Mouse (Mus musculus) CH12.LX (cell line): ENCODE results near the gene Fcor. TPM values are rescaled to one million over a fixed set of nuclear protein-coding genes. Genes with fewer than 3 reads are reported as not detected.

Experiments
- DNase-seq: peaks from one replicate; pipeline ENCODE4 v3.0.0-alpha.2; 2013; ENCODE audit errors: extremely low read depth
- H3K27ac ChIP-seq: 2 replicates; pipeline ENCODE4 v1.5.1; 2012; ENCODE audit warnings: low read depth, mild to moderate bottlenecking, control low read depth, moderate library complexity; ENCODE audit not compliant: insufficient read depth
- H3K27me3 ChIP-seq: replicated peaks from 2 replicates; pipeline ENCODE3; 2012; ENCODE audit warnings: inconsistent platforms
- H3K36me3 ChIP-seq, 2 experiments: replicated peaks in 1 of 2; 2 replicates each; pipeline versions ENCODE3 to v1.6.1; 2012; ENCODE audit warnings: inconsistent platforms in 1 of 2, low read length in 1 of 2, mild to moderate bottlenecking in 1 of 2, mixed read lengths in 1 of 2, moderate library complexity in 1 of 2; ENCODE audit not compliant: control insufficient read depth in 1 of 2, insufficient read depth in 1 of 2
- H3K4me1 ChIP-seq, 2 experiments: 2 replicates each; pipeline ENCODE4 v1.6.1; 2012; ENCODE audit warnings: inconsistent platforms in 1 of 2, moderate library complexity in 1 of 2; ENCODE audit not compliant: insufficient read depth in 2 of 2, control insufficient read depth in 1 of 2
- H3K4me2 ChIP-seq: 2 replicates; pipeline ENCODE4 v1.6.1; 2012; ENCODE audit warnings: low read depth, mild to moderate bottlenecking, control low read depth; ENCODE audit not compliant: poor library complexity, insufficient read depth, severe bottlenecking
- H3K4me3 ChIP-seq, 3 experiments: fragments of 150-350 bp in 1 of 3; sonication (generic) in 1 of 3; replicated peaks in 1 of 3; 2 replicates each; pipeline versions ENCODE3 to v1.5.1; 2011 to 2012; ENCODE audit warnings: low read depth in 2 of 3, low read length in 2 of 3, mild to moderate bottlenecking in 2 of 3, moderate library complexity in 2 of 3, control low read depth in 1 of 3, improper control_type of control experiment in 1 of 3, inconsistent platforms in 1 of 3, mixed read lengths in 1 of 3; ENCODE audit not compliant: poor library complexity in 1 of 3
- H3K79me2 ChIP-seq: replicated peaks from 2 replicates; pipeline ENCODE4 v1.6.1; 2012; ENCODE audit warnings: mild to moderate bottlenecking, moderate library complexity; ENCODE audit not compliant: control insufficient read depth, poor library complexity, insufficient read depth, severe bottlenecking; ENCODE audit errors: extremely low read depth
- H3K9ac ChIP-seq: 2 replicates; pipeline ENCODE4 v1.6.1; 2012; ENCODE audit warnings: low read depth, mild to moderate bottlenecking, control low read depth, moderate library complexity; ENCODE audit not compliant: insufficient read depth
- H3K9me3 ChIP-seq: replicated peaks from 2 replicates; pipeline ENCODE3; 2012; ENCODE audit warnings: low read length, inconsistent platforms, mixed read lengths
- BHLHE40 ChIP-seq: IDR thresholded peaks from 2 replicates; pipeline ENCODE4 v1.6.1; 2011; ENCODE audit warnings: mild to moderate bottlenecking, low read depth, low read length, improper control_type of control experiment
- CHD2 ChIP-seq: IDR thresholded peaks from 2 replicates; pipeline ENCODE4 v1.6.1; 2011; ENCODE audit warnings: low read length, improper control_type of control experiment
- CTCF ChIP-seq, 2 experiments: IDR thresholded peaks in 1 of 2; conservative IDR thresholded peaks in 1 of 2; 2 replicates each; pipeline ENCODE4 v1.5.1; 2011 to 2012; ENCODE audit warnings: low read depth in 2 of 2, low read length in 2 of 2, improper control_type of control experiment in 1 of 2, inconsistent platforms in 1 of 2, mild to moderate bottlenecking in 1 of 2, moderate library complexity in 1 of 2
- ELF1 ChIP-seq: IDR thresholded peaks from 2 replicates; pipeline ENCODE4 v1.6.1; 2014; ENCODE audit warnings: low read depth, mild to moderate bottlenecking, inconsistent platforms, low read length, improper control_type of control experiment
- EP300 ChIP-seq: IDR thresholded peaks from 2 replicates; pipeline ENCODE4 v1.6.1; 2011; ENCODE audit warnings: low read length, improper control_type of control experiment
- ETS1 ChIP-seq: conservative IDR thresholded peaks from 2 replicates; pipeline ENCODE4 v1.6.1; 2012; ENCODE audit warnings: low read depth, mild to moderate bottlenecking, inconsistent platforms, low read length, improper control_type of control experiment, moderate library complexity
- KAT2A ChIP-seq: IDR thresholded peaks from 2 replicates; pipeline ENCODE4 v1.6.1; 2012; ENCODE audit warnings: low read length, improper control_type of control experiment, inconsistent platforms; ENCODE audit not compliant: insufficient replicate concordance
- MAX ChIP-seq: IDR thresholded peaks from 2 replicates; pipeline ENCODE4 v1.6.1; 2011; ENCODE audit warnings: low read length, improper control_type of control experiment
- MAZ ChIP-seq: IDR thresholded peaks from 2 replicates; pipeline ENCODE4 v1.6.1; 2012; ENCODE audit warnings: low read depth, mild to moderate bottlenecking, inconsistent platforms, low read length, improper control_type of control experiment, moderate library complexity
- MEF2A ChIP-seq: IDR thresholded peaks from 2 replicates; pipeline ENCODE4 v1.6.1; 2014; ENCODE audit warnings: low read depth, mild to moderate bottlenecking, inconsistent platforms, low read length, improper control_type of control experiment, borderline replicate concordance
- MYC ChIP-seq: IDR thresholded peaks from 2 replicates; pipeline ENCODE4 v1.6.1; 2011; ENCODE audit warnings: low read depth, mild to moderate bottlenecking, improper control_type of control experiment, low read length
- PAX5 ChIP-seq: IDR thresholded peaks from 2 replicates; pipeline ENCODE4 v1.6.1; 2012; ENCODE audit warnings: low read length, inconsistent platforms, mixed read lengths
- POLR2A ChIP-seq: IDR thresholded peaks from 2 replicates; pipeline ENCODE4 v1.6.1; 2011; ENCODE audit warnings: low read depth, mild to moderate bottlenecking, improper control_type of control experiment, low read length
- RCOR1 ChIP-seq: conservative IDR thresholded peaks from 2 replicates; pipeline ENCODE4 v1.6.1; 2012; ENCODE audit warnings: low read depth, mild to moderate bottlenecking, inconsistent platforms, low read length, improper control_type of control experiment
- SIN3A ChIP-seq: IDR thresholded peaks from 2 replicates; pipeline ENCODE4 v1.6.1; 2012; ENCODE audit warnings: low read length, improper control_type of control experiment, inconsistent platforms
- SMC3 ChIP-seq: IDR thresholded peaks from 2 replicates; pipeline ENCODE4 v1.6.1; 2011; ENCODE audit warnings: low read depth, low read length, improper control_type of control experiment
- TCF12 ChIP-seq: IDR thresholded peaks from 2 replicates; pipeline ENCODE4 v1.6.1; 2014; ENCODE audit warnings: low read depth, mild to moderate bottlenecking, inconsistent platforms, low read length, improper control_type of control experiment
- ZC3H11A ChIP-seq: IDR thresholded peaks from 2 replicates; pipeline ENCODE4 v1.6.1; 2012; ENCODE audit warnings: low read depth, mild to moderate bottlenecking, inconsistent platforms, low read length, improper control_type of control experiment
- dilution Hi-C: fragments of 300-500 bp; cut with MboI; formaldehyde crosslinking; loops from 2 replicates; pipeline ENCODE4 v1.14.3; 2020; ENCODE audit warnings: low sequenced_read_pairs; ENCODE audit not compliant: extremely low pct_unique_long_range_greater_than_20kb, extremely low pct_ligation_motif_present
- in situ Hi-C: fragments of 300-500 bp; cut with MboI; formaldehyde crosslinking; loops from 3 replicates; pipeline ENCODE4 v1.14.3; 2019; ENCODE audit warnings: low sequenced_read_pairs, low pct_ligation_motif_present, low pct_unique_long_range_greater_than_20kb, mixed read lengths
- polyA plus RNA-seq: library from polyadenylated mRNA; unstranded; fragments of >175 nt; gene quantifications from 2 replicates; pipeline ENCODE4 v1.2.1, GENCODE M21; 2012; ENCODE audit warnings: low read depth; ENCODE audit not compliant: insufficient read length
- total RNA-seq, 2 experiments: library from RNA; depleted of rRNA; stranded (reverse); fragments of 300-350 nt in 1 of 2; fragments of >200 nt in 1 of 2; gene quantifications; 2 replicates each; pipeline ENCODE4 v1.2.3; 2012 to 2014

The Fcor gene
- total and polyA plus RNA-seq, 3 experiments = 0.63 TPM; not detected in 2

- no peak within 1 kb of the TSS for H3K27ac ChIP-seq
- no peaks in the 10 kb centered on the region for H3K27me3 ChIP-seq
- H3K4me1 ChIP-seq = peaks cover 15 to 35% of the 10 kb centered on the region in 2 experiments; a peak in 3 of 4 replicates
- no peaks in the 10 kb centered on the region for H3K9me3 ChIP-seq
- no peak within 1 kb of the TSS for H3K4me3 ChIP-seq
- dilution Hi-C loops (no loop called here), in situ Hi-C loops (no loop called here)
- no peaks in the 10 kb centered on the region for H3K79me2 ChIP-seq
- peak within 1 kb of the TSS; percentile 45 for H3K4me2 ChIP-seq
- H3K36me3 ChIP-seq = no peaks in the 10 kb centered on the region
- TF ChIP-seq TCF12 (no peak), SMC3 (no peak), BHLHE40 (no peak), CTCF (conservative IDR thresholded peaks at IDR 0.05 in 1 of 2, IDR thresholded peaks at IDR 0.05 in 1 of 2; ENCODE audit: low read depth in 2 of 2, low read length in 2 of 2) (no peak), RCOR1 (no peak), ELF1 (no peak), SIN3A (no peak), MYC (no peak), EP300 (no peak), POLR2A (no peak), ZC3H11A (no peak), MAZ (no peak), ETS1 (no peak), KAT2A (no peak), MAX (no peak), MEF2A (no peak), PAX5 (no peak)
- H3K9ac ChIP-seq = peak within 1 kb of the TSS; percentile 40
- DNase-seq = no peak
Measured at GRCm38 (mm10) chr8:3665507-3665906, 6.7 kb downstream of the Fcor start, which contains the start of gene Mcemp1. TSS of gene Mcemp1 (plus strand) at chr8:3665754.

GRCm38 (mm10) chr8:3664405-3664804 is 7.8 kb downstream of the Fcor start:
- H3K27ac ChIP-seq = no peak overlapping the region
- peak; percentile 58 for DNase-seq
- in situ Hi-C loops = no loop called here

More at GRCm38 (mm10) chr8:3664405-3664804, 7.8 kb downstream of the Fcor start:
- Histone ChIP-seq H3K79me2 (no peaks in the 10 kb centered on the region), H3K4me3 (no peak overlapping the region), H3K36me3 (no peaks in the 10 kb centered on the region), H3K4me2 (peak overlapping the region; percentile 45), H3K4me1 (peaks cover 15 to 42% of the 10 kb centered on the region in 2 experiments; a peak in 3 of 4 replicates), H3K9me3 (no peaks in the 10 kb centered on the region), H3K27me3 (no peaks in the 10 kb centered on the region), H3K9ac (peak overlapping the region; percentile 40; the same call in 1 of the 2 replicates)
- TF ChIP-seq CHD2 (0 out of 2 replicates have a peak, but pooled peaks have one; percentile 23), MYC (no peak), TCF12 (no peak)
- dilution Hi-C loops = no loop called here
